Mouse (Mus musculus): Measurements from ENCODE around the gene Fam192a.

The Fam192a gene

DNA sequence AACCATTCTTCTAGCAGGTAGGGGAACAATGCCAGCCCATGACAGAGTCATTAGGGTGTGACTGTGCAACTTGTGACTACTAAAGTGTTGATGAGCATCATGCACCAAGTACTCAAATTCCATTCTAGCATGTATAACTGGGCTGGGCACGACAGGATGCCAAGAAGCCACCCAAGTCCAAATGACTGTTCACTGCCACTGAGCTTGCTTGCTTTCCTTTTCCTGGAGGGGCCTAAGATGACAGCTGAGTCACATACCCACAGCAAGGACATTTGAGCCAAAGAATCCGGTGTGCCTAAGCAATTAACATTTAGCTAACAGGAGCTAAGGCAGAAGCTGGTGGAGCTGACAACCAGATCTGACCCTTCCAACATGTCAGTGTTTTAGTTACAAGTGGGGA is 29.9 kb downstream of the Fam192a start:
- no peak for DNase-seq (ENCODE audit: low spot score)

DNA sequence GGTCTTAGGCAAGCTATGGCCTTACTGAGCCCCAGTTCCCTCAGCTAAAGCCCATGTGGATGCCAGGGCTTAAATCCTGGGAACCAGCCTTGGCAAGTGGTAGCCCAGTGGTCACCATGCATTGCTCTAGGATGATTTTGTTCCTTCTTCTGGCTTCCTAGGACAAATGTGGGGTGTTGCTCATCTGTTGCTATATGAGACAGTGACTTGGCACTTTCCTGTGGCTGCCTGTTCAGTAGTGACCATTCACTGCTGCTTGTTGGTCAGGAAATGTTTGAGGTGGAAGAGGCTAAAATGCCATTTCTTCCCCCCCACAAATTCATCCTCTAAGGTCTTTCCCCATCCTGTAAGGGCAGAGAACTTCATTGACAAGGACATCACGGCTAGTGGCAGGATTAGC is 32.4 kb downstream of the Fam192a start:
- no peak for DNase-seq (ENCODE audit: low spot score)

DNA sequence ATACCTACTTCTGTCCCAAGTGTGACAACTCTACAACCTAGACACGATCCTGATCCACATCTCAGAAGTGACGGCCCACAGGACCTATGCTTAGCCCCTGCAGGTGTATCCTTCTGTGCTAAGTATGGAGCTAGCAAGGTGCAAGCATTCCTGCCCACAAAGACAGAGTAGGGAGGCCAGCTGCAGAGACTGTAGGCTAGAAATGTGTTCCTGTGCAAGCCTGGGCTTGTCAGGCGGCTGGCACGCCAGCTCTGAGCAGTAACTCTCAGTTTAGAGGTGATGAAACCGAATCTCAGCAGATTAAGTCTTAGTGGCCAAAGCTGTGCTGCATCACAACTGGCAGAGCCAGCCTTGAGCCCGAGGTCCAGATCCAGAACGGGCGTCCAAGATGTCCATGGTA is 33.7 kb downstream of the Fam192a start:
- no peak for DNase-seq (ENCODE audit: low spot score)

DNA sequence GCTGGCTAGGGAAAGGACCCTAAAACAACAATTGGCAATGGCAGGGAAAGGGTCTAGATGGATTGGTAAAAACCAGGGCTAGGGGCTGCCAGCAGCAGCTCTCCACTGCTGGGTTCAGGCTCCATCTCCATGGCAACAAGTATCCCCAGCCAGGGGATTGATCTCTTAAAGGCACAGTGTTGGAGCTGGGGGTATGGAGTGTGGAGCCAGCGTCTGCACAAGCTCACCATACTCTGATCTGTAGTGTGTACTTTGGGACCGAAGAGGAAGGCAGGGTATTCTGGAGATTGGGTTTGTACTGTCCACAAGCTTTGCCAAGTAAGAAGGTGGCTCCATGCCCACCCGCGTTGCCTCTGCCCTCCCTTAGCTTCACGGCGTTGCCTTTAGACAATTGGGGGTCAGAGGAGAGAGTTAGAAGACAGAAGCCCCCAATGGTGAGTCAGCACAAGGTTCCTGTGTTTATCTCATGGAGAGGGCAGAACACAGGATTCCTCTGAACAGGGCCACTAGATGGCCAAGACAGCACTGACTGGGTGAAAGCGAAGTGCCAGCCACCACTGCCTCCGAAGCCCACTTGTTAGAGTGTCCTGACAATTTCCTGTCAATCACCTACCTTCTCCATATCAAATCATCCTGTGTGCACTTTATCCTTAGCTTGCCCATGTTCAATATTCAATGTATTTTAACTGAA is 34.5 kb downstream of the Fam192a start:
- no peak for DNase-seq (ENCODE audit: low spot score)

DNA sequence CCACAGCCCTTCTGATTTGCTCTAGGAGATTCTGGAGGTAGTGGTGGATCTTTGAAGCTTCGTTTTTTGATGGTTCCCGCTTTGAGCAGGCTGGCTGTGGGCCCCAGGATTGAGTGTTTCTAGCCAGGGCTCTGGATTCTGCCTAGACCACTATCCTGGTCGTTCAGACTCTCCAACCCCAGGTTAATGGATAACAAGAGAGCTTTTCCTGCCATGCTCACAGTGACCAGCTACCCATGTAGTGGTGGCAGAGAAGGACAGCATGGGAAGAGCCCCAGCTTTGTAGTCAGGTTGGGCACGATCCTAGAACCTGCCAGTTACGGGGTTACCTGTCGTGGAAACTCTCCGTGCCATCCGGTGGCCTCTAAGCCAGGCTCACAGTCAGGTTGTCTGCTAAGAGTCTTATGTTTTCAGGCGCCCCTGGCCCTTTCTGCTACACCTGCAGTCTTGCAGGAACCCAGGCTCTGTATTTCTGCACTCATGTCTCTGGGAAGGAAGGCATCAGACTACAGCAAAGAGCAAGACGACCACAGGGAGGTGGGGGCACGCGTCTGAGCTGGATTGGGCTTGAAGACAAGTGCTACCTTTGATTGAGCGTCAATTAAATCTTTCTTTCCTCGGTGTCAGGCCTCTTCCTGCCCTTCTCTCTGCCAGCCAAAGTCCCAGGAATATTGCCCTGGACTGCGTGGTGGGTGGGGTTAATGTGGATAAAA is 35.2 kb downstream of the Fam192a start:
- no peak for DNase-seq (ENCODE audit: low spot score)

DNA sequence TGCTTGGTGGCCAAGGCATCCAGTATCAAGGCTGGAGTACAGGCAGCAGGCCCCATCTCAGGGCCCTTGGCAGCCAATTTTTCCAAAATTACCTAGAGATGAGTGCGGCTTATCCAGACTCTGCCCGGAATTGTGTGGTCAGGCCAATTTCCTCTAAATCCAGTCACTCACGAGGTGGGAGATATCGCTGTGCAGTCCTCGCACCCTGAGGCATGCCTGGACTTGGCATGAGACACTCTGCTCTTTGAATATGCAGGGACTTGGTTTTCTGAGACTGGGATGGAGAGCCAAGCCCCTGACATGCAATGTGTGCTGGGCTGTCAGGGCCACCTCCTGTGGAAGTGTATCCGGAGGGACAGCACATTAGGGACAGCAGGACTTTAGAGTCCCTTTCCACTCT is 35.8 kb downstream of the Fam192a start:
- no peak for DNase-seq (ENCODE audit: low spot score)

DNA sequence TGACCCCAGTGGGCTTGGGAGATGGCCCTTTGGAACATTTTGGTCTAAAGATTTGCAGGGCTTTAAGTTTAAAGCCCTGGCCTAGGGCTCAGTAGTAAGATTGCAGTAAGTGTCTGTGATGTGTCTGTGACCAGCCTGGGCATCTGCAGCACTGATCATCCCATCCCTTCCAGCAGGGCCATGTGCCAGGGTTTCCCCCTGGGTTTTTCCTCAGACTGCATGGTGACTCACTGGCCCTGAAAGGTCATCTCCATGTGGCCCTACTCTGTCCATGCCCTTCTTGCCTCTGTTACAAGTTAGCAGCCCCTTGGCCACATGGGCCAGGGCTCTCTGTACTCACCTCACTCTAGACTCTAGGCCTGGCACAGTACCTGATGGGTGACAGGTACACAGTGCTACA is 37.4 kb downstream of the Fam192a start:
- peak; percentile 50 for DNase-seq (ENCODE audit: low spot score)

DNA sequence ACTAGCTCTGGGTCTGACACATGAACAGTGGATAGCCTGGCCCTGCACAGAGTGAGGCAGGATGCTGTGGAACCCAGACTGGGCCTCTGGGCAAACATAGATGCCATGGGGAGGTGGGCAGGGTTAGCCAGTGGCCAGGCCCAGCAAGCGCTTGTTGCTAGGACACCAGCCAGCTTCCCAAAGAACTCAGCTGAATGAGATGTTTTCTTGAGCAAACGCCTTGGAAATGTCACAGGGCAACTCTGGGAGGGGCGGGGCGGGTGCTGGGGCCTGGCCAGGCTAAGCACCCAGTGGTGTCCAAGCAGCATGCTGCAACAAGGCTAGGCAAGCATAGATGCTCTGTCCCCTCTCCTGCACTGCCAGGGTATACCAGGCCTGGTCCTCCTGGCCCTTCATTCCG is 40.5 kb downstream of the Fam192a start:
- DNase-seq (ENCODE audit: low spot score): no peak

DNA sequence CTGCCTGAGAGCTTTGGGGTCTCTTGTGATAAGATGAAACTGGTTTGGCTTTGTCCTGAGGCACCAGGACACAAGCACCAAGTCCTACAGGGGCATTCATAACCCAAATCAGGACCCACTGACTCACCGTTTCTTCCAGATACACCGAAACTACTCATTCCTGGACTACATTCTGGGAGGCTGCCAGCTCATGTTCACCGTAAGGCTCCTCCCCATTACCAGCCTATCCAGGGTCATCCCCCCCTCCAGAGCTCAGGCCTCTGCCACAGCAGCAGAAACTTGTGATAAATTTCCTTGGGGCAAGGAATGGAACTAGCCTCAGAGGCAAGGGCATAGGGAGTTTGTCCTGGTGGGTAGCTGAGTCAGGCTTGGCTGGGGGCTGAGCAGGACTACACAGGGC is 44.5 kb downstream of the Fam192a start:
- peak; percentile 37 for DNase-seq (ENCODE audit: low spot score)

DNA sequence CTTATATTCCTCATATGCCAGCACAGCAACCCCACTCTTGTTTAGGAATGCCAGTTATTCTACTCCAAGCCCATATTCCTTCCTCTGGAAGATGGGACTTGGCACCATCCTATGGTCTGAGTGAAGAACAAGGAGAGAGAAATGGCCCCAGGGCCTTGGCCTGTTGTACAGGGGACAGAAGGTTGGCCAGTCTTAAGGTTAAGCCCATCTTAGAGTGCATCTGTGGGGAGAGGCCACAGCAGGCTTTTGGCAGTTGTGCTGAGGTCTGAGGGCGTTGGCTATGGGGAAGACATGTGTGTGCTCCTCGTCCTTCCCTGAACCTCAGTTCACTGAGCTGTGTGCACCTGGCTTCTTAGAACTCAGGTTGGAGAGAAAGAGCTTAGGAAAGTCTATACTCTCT is 49.1 kb downstream of the Fam192a start:
- no peak for DNase-seq (ENCODE audit: low spot score)

DNA sequence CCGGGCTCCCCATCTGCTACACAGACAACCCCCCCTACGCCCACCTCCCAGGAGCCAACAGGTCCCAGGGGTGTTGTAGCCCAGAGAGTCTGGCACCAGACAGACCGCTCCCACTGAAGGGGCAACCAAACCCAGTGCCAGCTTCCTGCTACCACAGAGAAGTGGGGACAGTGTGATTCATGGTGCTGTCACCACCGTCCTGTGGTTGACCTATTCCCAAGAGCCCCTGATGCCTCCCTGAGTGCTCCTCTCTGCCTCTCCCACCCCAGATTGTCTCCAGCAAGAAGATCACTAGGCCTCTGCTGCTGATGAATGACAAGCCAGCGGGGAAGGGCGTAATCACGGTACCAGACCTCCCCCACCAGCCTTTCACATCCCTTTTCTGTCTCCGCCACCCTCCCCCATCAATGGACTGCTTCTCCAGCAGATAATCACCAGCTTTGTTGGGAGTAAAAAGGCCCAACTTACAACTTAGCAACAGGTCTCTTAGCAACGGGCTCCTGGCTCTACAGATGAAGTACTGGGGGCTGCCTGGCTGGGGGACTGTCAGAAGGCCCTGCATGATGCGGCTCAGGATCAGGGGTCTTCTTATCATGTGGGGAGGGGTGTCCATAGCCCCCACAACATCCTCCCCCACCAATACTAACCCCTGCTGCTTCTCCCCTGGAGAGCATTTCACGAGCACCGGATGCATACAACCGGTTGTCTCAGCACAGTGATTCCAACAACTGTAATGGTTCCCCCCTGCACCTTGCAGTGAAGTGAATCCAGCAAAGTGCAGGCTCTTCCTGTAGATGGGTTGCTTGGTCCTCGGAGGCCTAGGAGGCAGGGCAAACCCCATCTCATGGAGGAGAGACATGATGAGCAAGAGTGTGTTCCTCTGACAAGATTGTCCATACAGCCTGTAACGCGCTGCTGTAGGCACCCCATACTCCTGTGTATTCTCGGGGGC is 50.0 kb downstream of the Fam192a start:
- DNase-seq (ENCODE audit: low spot score): no peak

DNA sequence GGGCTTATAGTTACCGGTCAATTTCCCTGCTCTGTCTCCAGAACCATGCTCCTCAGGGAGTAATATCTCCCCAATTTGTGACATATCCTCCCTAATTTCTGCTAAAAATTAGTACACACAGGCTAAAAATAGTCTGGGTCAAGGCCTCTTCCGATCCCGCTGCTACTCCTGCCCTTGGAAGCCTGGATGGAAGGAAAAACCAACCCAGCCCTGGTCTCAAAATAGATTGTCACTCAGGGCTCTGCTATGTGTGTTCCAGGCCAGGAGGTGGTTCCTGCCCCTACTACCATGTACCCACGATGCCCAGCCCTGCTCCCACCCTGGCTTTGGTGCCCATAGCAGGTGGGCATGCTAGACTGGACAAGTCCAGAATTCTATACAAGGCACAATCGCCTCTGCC is 51.8 kb downstream of the Fam192a start:
- DNase-seq (ENCODE audit: low spot score): no peak

DNA sequence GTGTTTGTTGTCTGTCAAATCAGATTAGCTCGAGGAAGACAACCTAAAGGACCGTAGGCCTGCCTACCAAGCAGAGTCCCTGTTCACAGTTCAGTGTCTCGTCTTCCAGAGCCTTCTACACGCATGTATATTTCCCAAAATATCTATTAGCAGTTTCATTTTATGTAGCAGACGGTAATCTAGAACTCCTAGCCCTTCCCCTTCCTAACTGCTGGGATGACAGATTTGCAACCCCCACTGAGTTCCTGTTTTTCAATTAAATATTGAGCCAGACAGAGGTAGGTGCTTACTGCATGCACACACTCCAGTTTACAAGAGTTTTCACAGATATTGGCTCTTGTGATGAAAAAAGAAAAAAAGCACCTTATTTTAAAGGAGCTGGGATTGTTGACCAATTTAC is 52.3 kb downstream of the Fam192a start:
- no peak for DNase-seq (ENCODE audit: low spot score)

DNA sequence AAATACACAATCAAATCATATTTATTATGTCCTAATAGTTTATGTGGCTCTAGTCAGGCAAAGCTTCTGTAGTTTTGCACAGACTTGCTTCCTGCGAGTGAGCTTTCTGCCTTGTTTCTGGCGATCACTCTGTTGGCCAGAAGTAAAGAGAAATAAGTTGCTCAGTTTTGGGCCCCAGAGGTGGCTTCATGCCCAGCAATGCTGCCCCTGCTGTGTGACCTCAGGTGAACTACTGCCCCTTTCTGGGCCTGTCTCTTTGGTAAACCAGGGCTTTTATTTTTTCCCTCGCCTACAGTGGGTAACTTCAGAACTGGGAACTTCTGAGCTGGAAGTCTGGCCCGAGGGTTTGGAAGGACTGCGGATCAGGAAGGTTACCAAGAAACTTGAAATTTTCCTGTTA is 52.8 kb downstream of the Fam192a start:
- DNase-seq (ENCODE audit: low spot score): no peak

DNA sequence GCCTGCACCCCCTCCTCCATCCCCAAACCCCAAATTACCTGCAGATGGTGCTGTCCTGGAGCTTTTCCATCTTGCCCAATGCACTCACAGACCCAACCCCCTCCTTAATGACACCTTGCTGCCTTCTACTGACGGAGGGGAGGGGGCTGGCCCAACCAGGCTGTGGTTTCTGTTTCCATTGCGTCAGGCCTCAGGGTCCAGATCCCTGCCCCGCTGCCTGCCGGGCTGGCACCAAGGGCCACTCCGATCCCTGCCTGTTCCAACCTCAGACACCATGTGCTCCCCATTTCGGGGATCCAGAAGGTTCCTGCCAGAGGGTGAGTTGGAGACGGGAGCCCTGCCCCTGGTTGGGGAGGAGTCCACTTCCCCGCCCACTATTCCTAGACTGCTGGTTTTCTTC is 57.8 kb downstream of the Fam192a start:
- no peak for DNase-seq (ENCODE audit: low spot score)

DNA sequence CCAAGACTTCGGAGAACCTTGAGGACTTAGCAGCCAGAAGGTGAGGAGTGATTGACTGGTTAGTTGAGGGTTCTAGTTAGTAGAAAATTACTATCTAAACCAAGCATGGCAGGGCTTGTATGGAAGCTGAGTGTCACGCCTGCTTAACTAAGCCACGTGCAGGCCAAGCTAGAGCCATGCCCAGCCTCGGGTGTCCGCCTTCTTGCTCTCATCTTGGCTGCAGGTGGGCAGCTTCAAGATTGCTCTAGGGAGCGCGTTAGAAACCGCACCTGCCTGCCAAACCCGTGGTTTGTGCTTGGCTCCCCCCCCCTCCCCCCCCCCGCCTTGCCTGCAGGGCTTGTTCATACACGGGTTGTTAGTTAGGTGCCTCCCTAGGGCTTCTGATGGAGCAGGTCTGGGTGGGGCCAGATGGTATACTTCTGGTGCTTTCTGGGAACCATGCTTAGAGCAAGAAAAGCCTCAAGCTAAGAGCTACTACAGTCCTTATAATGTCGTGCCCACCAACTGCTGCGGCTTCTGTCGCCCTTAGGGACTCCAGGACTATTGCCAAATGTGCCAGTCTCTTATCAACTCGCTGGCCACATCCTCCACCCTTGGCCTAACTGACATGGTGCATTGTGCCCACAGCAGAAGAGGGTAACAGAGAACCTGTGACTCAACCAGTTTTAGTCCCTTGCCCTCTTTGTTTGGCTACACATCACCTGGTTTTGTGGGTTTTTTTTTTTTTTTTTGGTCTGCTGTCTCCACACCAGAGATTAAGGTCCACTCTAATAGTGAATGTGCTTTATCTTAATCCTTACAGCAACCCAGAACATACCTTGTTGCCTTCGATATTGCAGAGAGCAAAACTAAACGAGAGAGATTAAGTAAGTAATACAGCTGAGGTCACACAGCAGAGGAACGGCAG is 60.7 kb downstream of the Fam192a start:
- no peak for DNase-seq (ENCODE audit: low spot score)

DNA sequence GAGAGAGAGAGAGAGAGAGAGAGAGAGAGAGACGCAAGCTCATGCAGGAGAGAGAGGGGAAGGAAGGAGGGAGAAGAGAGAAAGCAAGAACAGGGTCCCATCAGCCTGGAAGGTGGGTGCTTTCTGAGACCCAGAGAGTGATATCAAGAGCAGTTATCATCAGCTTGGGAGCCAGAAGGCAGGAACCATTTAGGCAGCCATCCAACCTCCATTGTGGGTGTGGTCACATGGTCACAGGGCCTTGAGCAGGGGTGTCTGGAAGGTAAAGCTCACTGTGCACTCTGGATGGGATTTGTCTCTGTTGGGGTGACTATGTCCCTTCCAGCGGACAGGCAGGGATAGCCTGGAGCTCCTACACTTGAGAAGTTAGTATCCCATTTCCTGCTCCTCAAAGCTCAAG is 61.8 kb downstream of the Fam192a start:
- DNase-seq (ENCODE audit: low spot score): no peak

DNA sequence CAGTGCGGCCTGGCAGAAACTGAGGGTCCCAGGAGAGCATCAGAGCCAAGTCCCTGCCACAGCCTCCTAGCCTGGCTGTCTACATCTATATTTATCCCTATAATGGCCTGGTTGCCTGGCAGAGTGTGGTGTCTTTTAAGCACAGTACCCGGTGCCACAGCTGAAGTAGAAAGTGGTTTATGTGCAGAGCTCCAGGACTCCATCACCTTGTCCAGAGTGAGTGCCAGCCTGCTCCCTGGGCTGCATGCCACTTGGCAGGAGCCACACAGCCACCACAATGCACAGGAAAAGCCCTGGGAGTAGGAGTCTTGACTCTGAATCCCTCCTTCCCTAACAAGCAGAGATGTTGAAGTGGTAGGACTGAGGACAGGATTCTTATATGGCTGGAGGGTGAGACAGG is 64.3 kb downstream of the Fam192a start:
- no peak for DNase-seq (ENCODE audit: low spot score)

DNA sequence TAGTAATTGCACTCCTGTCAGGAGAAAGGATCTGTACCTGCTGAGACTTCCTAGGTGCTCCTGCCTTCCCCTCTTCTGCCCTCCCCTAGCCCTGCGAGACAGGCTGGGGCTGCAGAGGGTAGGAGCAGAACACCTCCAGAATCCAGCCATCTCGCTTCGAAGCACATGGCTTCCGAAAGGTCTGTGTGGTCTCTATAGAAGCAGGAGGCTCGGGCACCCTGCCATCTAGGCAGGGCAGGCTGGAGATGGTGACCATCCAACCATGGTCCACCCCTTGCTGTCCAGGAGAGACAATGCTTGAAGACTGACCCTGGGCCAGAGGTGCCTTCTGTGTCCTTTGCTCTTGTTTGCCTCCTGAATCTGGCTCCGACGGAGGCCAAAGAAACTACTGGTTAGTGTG is 66.2 kb downstream of the Fam192a start:
- no peak for DNase-seq (ENCODE audit: low spot score)

DNA sequence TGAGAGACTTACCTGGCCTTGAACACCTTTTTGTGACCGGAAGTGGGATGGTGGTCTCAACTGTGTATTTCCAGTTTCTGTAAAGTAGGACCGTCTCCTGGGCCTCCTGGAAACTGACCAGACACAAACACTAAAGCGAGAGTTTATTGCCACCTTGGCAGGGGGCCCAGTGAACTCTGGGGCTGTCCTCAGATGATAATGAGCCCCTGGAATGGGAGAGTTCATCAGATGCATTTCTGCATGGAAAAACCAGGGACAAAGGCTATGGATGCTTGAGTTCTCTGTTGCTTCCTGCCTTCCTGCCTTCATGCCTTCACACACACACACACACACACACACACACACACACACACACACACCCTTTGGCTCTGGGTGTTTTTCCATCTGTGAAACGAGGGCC is 67.2 kb downstream of the Fam192a start:
- DNase-seq (ENCODE audit: low spot score): peak; percentile 38

DNA sequence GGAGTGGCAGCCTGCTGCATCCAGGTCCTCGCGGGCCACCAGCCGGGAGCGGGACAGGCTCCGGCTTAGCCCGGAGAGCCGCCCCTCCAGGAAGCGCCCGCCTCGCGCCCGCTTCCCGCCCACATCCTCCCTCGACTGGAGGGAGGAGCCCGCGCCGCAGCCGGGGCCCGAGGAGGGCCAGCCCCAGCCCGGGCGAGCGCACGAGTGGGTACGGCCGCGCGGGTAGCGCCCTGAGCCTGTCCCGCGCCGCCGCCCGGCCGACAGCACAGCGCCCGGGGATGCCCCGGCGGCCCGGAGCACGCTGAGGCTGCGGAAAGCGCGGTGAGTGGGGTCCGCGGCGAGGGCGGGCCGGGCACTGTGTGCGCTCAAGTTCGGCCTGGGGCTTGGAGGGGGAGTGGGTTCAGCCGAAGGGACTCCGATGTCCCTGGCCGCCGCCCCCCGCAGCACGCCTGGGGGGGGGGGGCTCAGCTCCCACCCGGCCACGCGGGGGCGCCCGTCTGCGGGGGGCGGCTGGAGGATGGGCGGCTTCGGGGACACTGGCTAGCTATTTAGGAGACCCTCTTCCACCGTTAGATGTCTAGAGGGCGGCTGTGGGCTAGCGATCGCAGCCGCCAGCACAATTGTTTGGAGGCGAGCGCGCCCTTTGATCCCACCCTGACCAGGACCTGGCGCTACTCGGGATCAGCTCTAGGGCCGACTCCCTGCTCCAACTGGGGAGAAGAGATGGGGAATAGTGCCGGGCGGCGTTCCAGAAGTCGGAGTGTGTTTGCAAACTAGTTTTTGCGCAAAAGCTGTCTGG is 68.7 kb downstream of the Fam192a start, which contains the start of gene Cpne2:
Gene Cpne2 (plus strand): TSS at position 118 of the 799 bp plus-strand sequence.
- DNase-seq (ENCODE audit: low spot score): peak; percentile 57
